Mouse (Mus musculus) retina, postnatal 7 days (tissue): ENCODE data around the gene Fam187a.
A peak's percentile ranks its signal among the peaks of the same experiment; 100 is the strongest.

Source experiments
- DNase-seq: peaks from one replicate; pipeline ENCODE4 v3.0.0-alpha.2; 2012; ENCODE audit warnings: low read depth, low spot score

Fam187a gene

GRCm38 (mm10) chr11:102884616-102885219 lies at the start of gene Fam187a:
Gene Fam187a, plus strand, starts transcription at chr11:102885169.
- no peak for DNase-seq

- no peak for DNase-seq
Measured at GRCm38 (mm10) chr11:102835549-102835948, 49.4 kb upstream of the Fam187a start, which contains the start of gene Higd1b. Gene Higd1b, plus strand, starts transcription at chr11:102835849.

- DNase-seq: no peak
Measured at GRCm38 (mm10) chr11:102836146-102836545, 48.8 kb upstream of the Fam187a start.

- DNase-seq: no peak
Measured at GRCm38 (mm10) chr11:102837385-102837784, 47.6 kb upstream of the Fam187a start.

- DNase-seq: no peak
Measured at GRCm38 (mm10) chr11:102838126-102838525, 46.8 kb upstream of the Fam187a start.

GRCm38 (mm10) chr11:102838616-102839150 lies 46.3 kb upstream of the Fam187a start:
- no peak for DNase-seq

GRCm38 (mm10) chr11:102845926-102846325 lies 39.0 kb upstream of the Fam187a start:
- no peak for DNase-seq

- DNase-seq: peak; percentile 17
Measured at GRCm38 (mm10) chr11:102851883-102852282, 33.1 kb upstream of the Fam187a start.

GRCm38 (mm10) chr11:102853760-102854159 lies 31.2 kb upstream of the Fam187a start:
- DNase-seq: peak; percentile 31

- no peak for DNase-seq
Measured at GRCm38 (mm10) chr11:102855941-102856340, 29.0 kb upstream of the Fam187a start.

- no peak for DNase-seq
Measured at GRCm38 (mm10) chr11:102858951-102859350, 26.0 kb upstream of the Fam187a start.

- no peak for DNase-seq
Measured at GRCm38 (mm10) chr11:102859933-102860332, 25.0 kb upstream of the Fam187a start.

- DNase-seq: peak; percentile 60
Measured at GRCm38 (mm10) chr11:102864272-102864671, 20.7 kb upstream of the Fam187a start.

GRCm38 (mm10) chr11:102874801-102875334 lies 10.1 kb upstream of the Fam187a start:
- DNase-seq: no peak

- DNase-seq: no peak
Measured at GRCm38 (mm10) chr11:102879558-102879957, 5.4 kb upstream of the Fam187a start.

- DNase-seq: peak; percentile 88
Measured at GRCm38 (mm10) chr11:102880585-102881313, 4.2 kb upstream of the Fam187a start, which contains the start of the genes Eftud2 and Ccdc103. Gene Eftud2, minus strand, starts transcription at chr11:102880985. Gene Ccdc103, plus strand, starts transcription at chr11:102881204.

- no peak for DNase-seq
Measured at GRCm38 (mm10) chr11:102881314-102882198, 3.4 kb upstream of the Fam187a start.

GRCm38 (mm10) chr11:102887433-102887832 lies 2.5 kb downstream of the Fam187a start:
- no peak for DNase-seq

GRCm38 (mm10) chr11:102888135-102888534 lies 3.2 kb downstream of the Fam187a start:
- DNase-seq: no peak

- DNase-seq: no peak
Measured at GRCm38 (mm10) chr11:102890096-102890495, 5.1 kb downstream of the Fam187a start.

GRCm38 (mm10) chr11:102893015-102893651 lies 8.2 kb downstream of the Fam187a start:
- no peak for DNase-seq
